ENCODE assay signal across 14 mouse cellular contexts in the genomic region with DNA sequence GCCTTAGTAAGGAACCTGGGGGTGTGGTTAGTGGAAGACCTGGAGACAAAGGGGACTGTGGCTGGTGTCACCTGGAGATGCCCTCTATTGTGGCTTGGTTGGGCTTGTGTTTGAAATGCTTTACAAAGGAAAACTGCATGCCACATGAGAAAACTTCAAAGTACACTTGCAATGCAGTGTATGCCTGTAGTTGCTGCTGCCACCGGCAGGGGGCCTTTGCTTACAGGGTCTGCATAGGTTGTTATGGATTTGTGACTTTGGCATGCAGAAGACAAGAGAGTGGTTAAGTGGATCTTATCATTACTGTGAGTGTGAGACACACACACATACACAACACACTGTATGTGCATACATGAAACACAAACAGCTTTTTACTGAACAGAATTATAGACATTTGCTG.
DNase-seq lines count a peak whose midpoint lies in the region; ATAC-seq and TF ChIP-seq lines count a peak whose summit lies in the region.
"Had no signal": no experiment of that assay in that cellular context is flagged by ENCODE, and none has a peak within 500 bp of the region (broad histone marks: within the 10 kb centered on the region; RNA-seq: fewer than 3 reads in every experiment).

No protein-coding gene starts in this region.

- intact Hi-C loops in left cerebral cortex, postnatal 4 days (cut with DNase I), result no loop called here

- TF ChIP-seq EP300 in stomach, postnatal 0 days (optimal IDR thresholded peaks at IDR 0.05), result no peak

- TF ChIP-seq CTCF in G1E (IDR thresholded peaks at IDR 0.05; ENCODE audit: low read depth, low read length), result peak; percentile 56
- peak; percentile 48 for TF ChIP-seq CTCF in stomach, postnatal 0 days (IDR thresholded peaks at IDR 0.05; ENCODE audit: low read depth)

- ATAC-seq in G1E (ENCODE audit: extremely low read depth, insufficient number of reproducible peaks, low FRiP score, poor library complexity, severe bottlenecking), result no peak
- ATAC-seq in stomach, postnatal 0 days (ENCODE audit: low FRiP score, low TSS enrichment), result no peak
- ATAC-seq: intestine, embryonic 15.5 days; Patski had no signal

- no peak overlapping the region for H3K9ac ChIP-seq in stomach, postnatal 0 days (ENCODE audit: low read length)
- H3K9ac ChIP-seq: intestine, embryonic 15.5 days had no signal

- H3K9me3 ChIP-seq in G1E (replicated peaks), result no peaks in the 10 kb centered on the region
- H3K9me3 ChIP-seq in stomach, postnatal 0 days (ENCODE audit: control insufficient read depth, low read length), result no peaks in the 10 kb centered on the region
- H3K9me3 ChIP-seq: intestine, embryonic 15.5 days had no signal

- no peak overlapping the region for H3K4me3 ChIP-seq in G1E (ENCODE audit: low read depth, low read length)
- H3K4me3 ChIP-seq in stomach, postnatal 0 days (ENCODE audit: low read depth, low read length), result no peak overlapping the region
- H3K4me3 ChIP-seq: intestine, embryonic 15.5 days had no signal

- H3K4me2 ChIP-seq in stomach, postnatal 0 days (replicated peaks; ENCODE audit: low read depth), result no peak overlapping the region
- H3K4me2 ChIP-seq: intestine, embryonic 15.5 days; midbrain, embryonic 11.5 days had no signal

- H3K36me3 ChIP-seq in G1E (replicated peaks), result no peaks in the 10 kb centered on the region
- H3K36me3 ChIP-seq in stomach, postnatal 0 days (ENCODE audit: control insufficient read depth, insufficient read depth, low read length), result no peaks in the 10 kb centered on the region
- H3K36me3 ChIP-seq: intestine, embryonic 15.5 days had no signal

- no peaks in the 10 kb centered on the region for H3K27me3 ChIP-seq in G1E (ENCODE audit: insufficient read depth, low read length)
- no peaks in the 10 kb centered on the region for H3K27me3 ChIP-seq in stomach, postnatal 0 days (ENCODE audit: control insufficient read depth, insufficient read depth, low read length)
- H3K27me3 ChIP-seq: intestine, embryonic 15.5 days; Patski had no signal

- H3K27ac ChIP-seq in stomach, postnatal 0 days (replicated peaks), result no peak overlapping the region
- H3K27ac ChIP-seq: intestine, embryonic 15.5 days had no signal

- H3K4me1 ChIP-seq in G1E (ENCODE audit: insufficient read depth, low read depth, low read length), result no peaks in the 10 kb centered on the region
- H3K4me1 ChIP-seq in stomach, postnatal 0 days (replicated peaks; ENCODE audit: control insufficient read depth, insufficient read depth), result no peaks in the 10 kb centered on the region
- H3K4me1 ChIP-seq: intestine, embryonic 15.5 days had no signal

- peak; percentile 32 to 42 for DNase-seq in cerebellum, postnatal 10 days
- no peak for DNase-seq in cerebellum, adult 11 months
- peak; percentile 23 for DNase-seq in left cerebral cortex, postnatal 4 days
- no peak for DNase-seq in left cerebral cortex, adult 8-10 months (ENCODE audit: low spot score in 2 of 2)
- no peak for DNase-seq in G1E (ENCODE audit: low spot score)
- DNase-seq in stomach, postnatal 0 days (ENCODE audit: low spot score), result no peak
- no peak for DNase-seq in right cerebral cortex, adult 2 months (ENCODE audit: low spot score in 2 of 2)
- no peak for DNase-seq in embryo, embryonic 10 days (ENCODE audit: low spot score)
- DNase-seq: adrenal gland, postnatal 14 days; cerebellum, adult 2 months; heart, postnatal 10 days had no signal

- WGBS in stomach, postnatal 0 days, result 15% methylated on average over 1 of the region's 1 CpGs

Comparison
In these comparisons a context has a peak if more than half of its experiments do, and no peak if none do; other contexts are left out.
1. DNase-seq: peak in cerebellum, postnatal 10 days (2 of 2) and left cerebral cortex, postnatal 4 days (single experiment); none in cerebellum, adult 11 months (single experiment), left cerebral cortex, adult 8-10 months (0 of 2), G1E (single experiment), stomach, postnatal 0 days (single experiment), right cerebral cortex, adult 2 months (0 of 2) and embryo, embryonic 10 days (single experiment).